Mouse (Mus musculus) bone marrow macrophage, adult 2 months (primary cell): Measurements from ENCODE around the gene Syn1. TPM values are rescaled to one million over a fixed set of nuclear protein-coding genes. Genes with fewer than 3 reads are reported as not detected.
A peak's percentile ranks its signal among the peaks of the same experiment; 100 is the strongest.

Experiments
- H3K27ac ChIP-seq: 2 replicates; pipeline ENCODE4 v1.5.1; 2012; ENCODE audit warnings: low read depth, low read length; ENCODE audit not compliant: insufficient read depth
- H3K4me1 ChIP-seq: 2 replicates; pipeline ENCODE4 v1.6.1; 2012; ENCODE audit warnings: low read length; ENCODE audit not compliant: control insufficient read depth, insufficient read depth
- H3K4me3 ChIP-seq: 2 replicates; pipeline ENCODE4 v1.5.1; 2012; ENCODE audit warnings: mild to moderate bottlenecking, low read length, moderate library complexity; ENCODE audit not compliant: insufficient read depth
- CTCF ChIP-seq: IDR thresholded peaks from 2 replicates; pipeline ENCODE4 v1.5.1; 2012; ENCODE audit warnings: low read depth, mild to moderate bottlenecking, low read length, moderate library complexity
- POLR2A ChIP-seq: IDR thresholded peaks from 2 replicates; pipeline ENCODE4 v1.6.1; 2012; ENCODE audit warnings: mild to moderate bottlenecking, low read depth, low read length, borderline replicate concordance
- polyA plus RNA-seq: library from polyadenylated mRNA; stranded (reverse); fragments of >200 nt; gene quantifications from 2 replicates; pipeline ENCODE4 v1.2.4, GENCODE M21; 2012; ENCODE audit not compliant: missing spikeins, insufficient read depth, insufficient read length

Gene Syn1
- polyA plus RNA-seq, 1 experiment = 5.7 TPM

DNA sequence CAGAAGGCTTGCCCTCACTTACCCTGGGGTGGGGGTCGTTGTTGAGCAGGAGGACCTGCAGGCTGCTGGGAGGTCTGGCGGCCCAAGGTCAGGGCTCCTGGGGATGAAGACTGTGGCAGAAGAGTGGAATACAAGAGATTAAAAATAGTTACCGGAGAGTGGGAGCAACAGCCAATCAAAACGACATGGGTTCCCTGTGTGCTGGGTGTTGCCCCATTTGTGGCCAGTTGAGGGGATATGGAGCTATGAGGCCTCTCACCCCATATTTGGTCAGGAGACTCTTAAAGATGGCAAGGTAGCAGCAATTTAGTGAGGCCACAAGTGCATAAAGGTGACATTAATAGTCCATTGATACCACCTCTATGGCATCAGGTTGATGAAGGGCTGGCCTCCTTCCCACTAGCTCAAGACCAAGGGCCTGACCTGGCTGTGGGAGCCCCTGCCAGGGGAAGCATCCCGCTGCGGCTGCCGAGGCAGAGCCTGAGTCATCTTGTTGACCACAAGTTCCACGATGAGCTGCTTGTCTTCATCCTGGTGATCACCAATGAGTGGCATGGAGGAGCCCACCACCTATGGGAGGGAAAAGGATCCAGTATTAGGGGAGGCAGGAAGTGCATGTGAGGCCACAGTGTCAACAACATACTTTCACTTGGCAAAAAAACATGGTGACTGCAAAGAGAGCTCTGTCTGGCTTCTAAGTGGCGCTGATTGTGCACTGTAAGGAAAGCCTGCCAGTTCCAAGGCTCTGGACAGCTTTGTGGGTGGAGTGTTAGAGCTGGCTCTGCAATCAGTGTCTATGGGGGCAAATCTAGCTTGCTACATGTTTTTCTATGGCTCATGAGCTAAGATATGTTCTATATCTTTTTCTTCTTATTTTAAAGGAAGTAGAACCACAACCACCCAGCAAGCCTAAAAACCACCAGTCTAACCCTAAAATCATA lies 57.4 kb downstream of the Syn1 start:
- H3K4me3 ChIP-seq = no peak overlapping the region
- H3K27ac ChIP-seq = no peak overlapping the region
- H3K4me1 ChIP-seq = peaks cover 26% of the 10 kb centered on the region
- no peak for TF ChIP-seq CTCF
- TF ChIP-seq POLR2A = no peak

DNA sequence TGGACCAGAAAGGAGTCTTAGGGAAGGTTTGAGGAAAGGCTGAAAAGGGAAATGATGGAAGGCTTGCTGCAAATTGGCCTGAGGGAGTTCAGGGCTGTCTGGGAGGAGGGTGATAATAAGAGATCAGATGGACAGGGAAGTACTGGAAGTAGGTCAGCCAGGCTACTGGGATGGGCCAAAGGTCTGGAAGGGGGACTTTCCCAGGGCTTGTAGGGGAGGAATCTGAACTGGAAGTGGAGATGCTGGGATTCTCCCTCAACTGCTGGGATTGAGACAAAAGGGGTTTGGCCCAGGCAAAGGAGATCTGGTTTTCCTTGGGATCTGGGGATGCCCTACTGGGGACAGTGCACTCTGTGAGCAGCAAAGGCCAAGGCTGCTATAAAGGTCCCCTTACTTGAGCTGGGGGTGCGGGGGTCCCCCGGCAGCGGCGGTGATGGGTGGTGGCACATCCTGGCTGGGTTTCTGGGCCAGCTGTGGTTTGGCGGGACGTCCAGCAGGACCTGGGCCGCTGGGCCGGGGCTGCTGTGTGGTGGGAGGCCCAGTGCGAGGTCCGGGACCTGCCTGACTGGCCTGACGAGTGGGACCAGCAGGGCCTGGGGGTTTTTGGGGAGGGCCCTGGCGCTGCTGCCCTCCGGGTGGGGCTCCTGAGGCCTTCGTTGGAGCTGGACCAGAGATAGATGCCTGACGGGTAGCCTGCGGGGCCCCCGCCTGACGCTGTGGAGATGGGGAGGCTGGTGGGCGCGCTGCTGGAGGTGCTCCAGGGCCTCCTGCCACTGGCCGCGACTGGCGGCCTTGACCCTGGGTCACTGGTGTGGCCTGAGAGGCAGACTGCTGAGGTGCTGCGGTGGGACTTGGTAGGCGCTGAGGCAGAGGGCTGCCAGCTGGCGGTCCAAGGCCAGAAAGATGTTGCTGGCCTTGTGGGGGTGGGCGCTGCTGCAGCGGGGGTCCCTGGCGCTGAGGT lies 58.4 kb downstream of the Syn1 start:
- TF ChIP-seq CTCF = no peak
- no peak for TF ChIP-seq POLR2A
- Histone ChIP-seq H3K27ac (no peak overlapping the region), H3K4me3 (no peak overlapping the region), H3K4me1 (peaks cover 24% of the 10 kb centered on the region)

DNA sequence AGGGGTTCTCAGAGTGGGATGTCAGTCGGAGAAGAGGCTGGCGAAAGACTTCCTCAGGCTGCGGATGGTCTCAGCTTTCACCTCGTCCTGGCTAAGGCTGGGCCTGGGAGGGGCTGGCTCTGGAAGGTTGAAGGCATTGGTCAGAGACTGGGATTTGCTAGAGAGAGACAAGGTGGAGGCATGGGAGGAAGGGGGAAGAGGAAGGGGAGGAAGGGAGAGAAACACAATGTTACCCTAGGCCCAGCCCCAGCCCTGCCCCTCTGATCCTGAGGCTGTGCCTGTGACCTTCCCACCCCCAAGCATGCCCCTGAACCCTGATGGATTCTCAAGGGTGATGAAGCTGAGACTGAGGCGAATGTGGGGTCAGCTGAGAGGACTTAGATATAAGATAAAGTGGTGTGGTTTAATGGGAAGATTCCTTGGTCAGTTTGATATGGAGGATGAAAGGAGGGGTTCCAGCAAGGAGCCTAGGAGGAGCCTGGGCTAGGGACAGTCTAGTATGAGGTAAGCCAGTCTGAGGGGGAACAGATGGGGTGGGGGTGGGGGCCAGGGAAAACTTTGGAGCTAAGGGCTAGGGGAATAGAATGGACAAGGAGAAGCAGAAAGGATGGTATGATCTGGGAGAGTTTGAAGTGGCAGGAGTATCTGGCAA lies 59.2 kb downstream of the Syn1 start:
- TF ChIP-seq CTCF (no peak), POLR2A (no peak)
- peaks cover 21% of the 10 kb centered on the region for H3K4me1 ChIP-seq
- H3K4me3 ChIP-seq = no peak overlapping the region
- H3K27ac ChIP-seq = no peak overlapping the region

DNA sequence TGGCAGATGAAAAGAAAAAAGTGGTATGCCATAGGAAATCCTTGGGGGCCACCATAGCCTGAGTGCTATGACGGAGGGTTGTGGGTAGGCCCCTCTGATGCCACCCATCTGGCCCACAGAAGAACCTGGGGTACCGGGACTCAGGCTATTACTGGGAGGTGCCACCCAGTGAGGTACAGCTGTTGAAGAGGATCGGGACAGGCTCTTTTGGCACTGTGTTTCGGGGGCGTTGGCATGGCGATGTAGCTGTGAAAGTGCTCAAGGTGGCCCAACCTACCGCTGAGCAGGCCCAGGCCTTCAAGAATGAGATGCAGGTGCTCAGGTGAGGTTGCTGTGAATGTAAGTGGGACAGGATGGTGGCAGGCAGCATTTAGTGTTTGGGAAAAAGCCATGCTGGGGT lies 67.0 kb downstream of the Syn1 start:
- TF ChIP-seq POLR2A (no peak), CTCF (no peak)
- H3K27ac ChIP-seq = no peak overlapping the region
- no peak overlapping the region for H3K4me3 ChIP-seq
- H3K4me1 ChIP-seq = peaks cover 3% of the 10 kb centered on the region; the same call in 1 of the 2 replicates

DNA sequence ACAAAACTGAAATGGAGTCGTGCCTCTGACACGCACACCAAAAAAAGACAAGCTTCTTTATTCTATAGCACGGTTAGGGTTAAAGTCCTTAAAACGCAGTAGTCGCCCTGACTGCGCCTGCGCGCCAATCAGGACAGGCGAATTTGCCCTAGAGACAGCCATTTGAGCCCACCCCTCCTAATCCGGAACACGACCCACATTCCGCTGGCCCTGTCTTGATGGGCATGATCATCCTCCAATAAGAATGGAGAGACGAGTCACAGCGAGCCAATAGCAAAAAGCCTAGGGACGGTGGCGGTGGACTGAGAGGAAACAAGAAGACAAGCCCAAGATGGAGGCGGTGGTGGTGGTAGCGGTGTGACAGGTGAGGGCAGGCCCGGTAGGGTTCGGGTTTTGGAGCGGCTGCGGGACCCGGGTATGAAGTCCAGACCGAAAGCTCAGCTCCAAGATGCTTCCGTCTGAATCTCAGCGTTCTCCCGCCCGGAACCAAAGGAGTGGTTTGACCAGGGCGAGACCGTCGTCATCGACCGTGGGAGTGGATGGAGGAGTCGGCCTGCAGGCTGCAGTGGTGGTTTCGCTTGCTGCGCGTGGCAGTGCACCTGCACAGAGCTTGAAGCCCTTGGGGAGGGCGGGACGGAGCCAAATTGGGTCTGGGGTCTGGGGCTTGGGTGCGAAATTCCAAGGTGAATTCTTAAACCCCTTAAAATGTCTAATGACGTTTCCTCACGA lies 72.4 kb downstream of the Syn1 start:
- Histone ChIP-seq H3K4me3 (peak overlapping the region; percentile 84), H3K27ac (peak overlapping the region; percentile 38; the same call in 1 of the 2 replicates), H3K4me1 (peaks cover 3% of the 10 kb centered on the region; the same call in 1 of the 2 replicates)
- TF ChIP-seq CTCF (no peak), POLR2A (no peak)

DNA sequence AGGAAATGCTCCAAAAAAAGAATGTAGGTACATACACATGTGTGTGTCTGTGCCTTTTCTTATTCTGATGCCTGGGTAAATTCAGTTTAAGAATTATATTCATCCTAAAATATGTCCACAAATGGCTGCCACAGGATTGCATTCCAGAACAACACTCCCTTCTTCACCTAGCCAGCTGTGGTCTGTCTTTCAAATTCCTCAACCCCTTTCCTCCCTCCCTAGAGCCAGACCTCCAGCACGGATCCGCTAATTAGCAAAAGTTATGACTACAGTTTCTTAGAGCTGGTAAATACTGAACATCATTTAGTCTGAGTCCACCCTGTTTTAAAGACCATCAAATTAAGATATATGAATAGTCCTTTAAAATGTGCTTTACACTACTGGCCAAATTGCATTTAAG lies 73.0 kb downstream of the Syn1 start:
- TF ChIP-seq CTCF = no peak
- TF ChIP-seq POLR2A = no peak
- Histone ChIP-seq H3K4me3 (no peak overlapping the region), H3K27ac (no peak overlapping the region), H3K4me1 (peaks cover 3% of the 10 kb centered on the region; the same call in 1 of the 2 replicates)

DNA sequence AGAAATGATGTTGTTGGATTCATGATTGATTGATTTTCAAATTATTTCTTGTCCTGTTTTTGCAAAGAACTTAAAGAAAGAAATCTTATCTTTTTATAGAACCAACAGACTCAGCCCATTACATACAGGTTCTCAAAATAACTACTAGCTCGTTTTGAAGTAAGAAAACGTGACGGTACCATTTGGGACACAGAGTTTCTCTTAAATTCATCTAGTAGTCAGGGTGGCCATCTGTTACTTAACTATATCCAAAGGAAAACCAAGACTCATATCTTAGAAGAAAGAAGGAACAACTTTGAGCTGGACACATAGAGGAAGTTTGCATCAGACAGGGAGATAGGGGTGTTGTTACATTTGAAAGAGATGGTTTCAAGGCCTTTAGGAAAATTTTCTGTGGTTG lies 73.6 kb downstream of the Syn1 start:
- TF ChIP-seq CTCF (no peak), POLR2A (no peak)
- Histone ChIP-seq H3K27ac (no peak overlapping the region), H3K4me1 (peaks cover 3% of the 10 kb centered on the region; the same call in 1 of the 2 replicates), H3K4me3 (no peak overlapping the region)

DNA sequence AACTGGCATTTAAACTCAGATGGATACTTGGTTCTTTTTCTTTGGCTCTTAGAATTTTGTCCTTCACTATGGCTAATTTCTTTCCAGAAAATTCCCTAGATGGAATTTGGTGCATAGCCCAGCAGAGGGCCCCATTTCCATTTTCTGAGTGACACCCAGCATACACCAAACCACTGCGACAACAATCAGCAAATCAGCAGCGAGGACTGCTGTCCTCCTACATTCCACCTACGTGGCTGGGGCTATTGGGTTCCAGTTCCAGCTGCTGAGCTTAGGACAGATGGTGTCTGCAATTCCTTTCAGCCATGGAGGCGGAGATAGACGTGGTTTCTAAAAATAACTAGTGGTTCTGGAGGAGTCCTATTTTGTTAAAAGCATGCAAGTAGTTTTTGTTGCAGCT lies 91.9 kb downstream of the Syn1 start:
- TF ChIP-seq CTCF = no peak
- TF ChIP-seq POLR2A = no peak
- Histone ChIP-seq H3K4me1 (no peaks in the 10 kb centered on the region), H3K4me3 (no peak overlapping the region), H3K27ac (no peak overlapping the region)
